Mouse (Mus musculus): Measurements from ENCODE around the gene Gm21764. TPM values are rescaled to one million over a fixed set of nuclear protein-coding genes. Genes with fewer than 3 reads are reported as not detected.
"Not testable (repeated sequence)": the region's sequence is repeated elsewhere in the genome, so short reads cannot be mapped to it uniquely, and the experiment has no call there.

Gm21764 gene
- not detected for total RNA-seq (2021)

- intact Hi-C loops (cut with DNase I); DNase-seq (ENCODE audit: low spot score): not testable (repeated sequence)
Observed at GRCm38 (mm10) chrY:18061712-18062111, at the start of gene Gm21764. TSS of gene Gm21764 (minus strand) at chrY:18061812.

- intact Hi-C loops (cut with DNase I), result not testable (repeated sequence)
Observed at GRCm38 (mm10) chrY:18088816-18089215, 27.2 kb upstream of the Gm21764 start, which contains the start of gene Ssty1. TSS of gene Ssty1 (plus strand) at chrY:18089116.

More at GRCm38 (mm10) chrY:18088816-18089215, 27.2 kb upstream of the Gm21764 start, which contains the start of gene Ssty1:
- DNase-seq (ENCODE audit: low spot score), result not testable (repeated sequence)

Other genes starting within 250 kb of the Gm21764 start
- not detected for gene Gm21904, start 215.5 kb downstream of the Gm21764 start, total RNA-seq (2021)
- gene Gm20772, start 187.1 kb downstream of the Gm21764 start, total RNA-seq (2021), result not detected
- not detected for gene Gm20831, start 187.1 kb downstream of the Gm21764 start, total RNA-seq (2021)
- gene Srsy, start 124.5 kb downstream of the Gm21764 start, total RNA-seq (2021), result not detected
- not detected for gene Ssty1, start 27.3 kb upstream of the Gm21764 start, total RNA-seq (2021)